Mouse (Mus musculus) left cerebral cortex, postnatal 36 days (tissue): ENCODE measurements at regions not wholly inside any gene's neighbourhood (a gene's known extent, or its start where the extent isn't known, plus 50 kb on each side); places are given as distances from the start of the nearest gene placed in this dataset.
"Not testable (repeated sequence)": the region's sequence is repeated elsewhere in the genome, so short reads cannot be mapped to it uniquely, and the experiment has no call there.

Experiments used
- DNase-seq, 2 experiments: peaks; one replicate each; pipeline ENCODE4 v3.0.0; 2021 to 2022; ENCODE audit warnings: low spot score in 2 of 2, mixed read lengths in 1 of 2
- intact Hi-C: fragments of 180-260 bp; cut with DNase I; formaldehyde crosslinking; loops from one replicate; pipeline ENCODE4 v1.15.1; 2025

- intact Hi-C loops, result loop anchor here (5.0 kb wide), 1 partner anchor 126 kb away; no protein-coding TSS in a partner anchor
- not testable (repeated sequence) for DNase-seq
These were observed 348.0 kb downstream of the Adam29 start for GRCm38 (mm10) chr8:55558751-55559150.

GRCm38 (mm10) chr8:55538868-55539267 is 367.9 kb downstream of the Adam29 start:
- no peak for DNase-seq
- intact Hi-C loops, result loop anchor here (1.0 kb wide), 1 partner anchor 126 kb away; no protein-coding TSS in a partner anchor

- not testable (repeated sequence) for DNase-seq
- intact Hi-C loops, result loop anchor here (5.0 kb wide), 1 partner anchor 958 kb away; no protein-coding TSS in a partner anchor
These were observed 377.4 kb downstream of the Adam29 start for GRCm38 (mm10) chr8:55529397-55529796.

- intact Hi-C loops, DNase-seq: not testable (repeated sequence)
These were observed 387.6 kb downstream of the Adam29 start for GRCm38 (mm10) chr8:55519151-55519550.

- intact Hi-C loops, result no loop called here
- DNase-seq, result no peak
These were observed 429.4 kb downstream of the Adam29 start for GRCm38 (mm10) chr8:55477336-55477735.

- intact Hi-C loops, result no loop called here
- no peak for DNase-seq
These were observed 429.8 kb downstream of the Adam29 start for GRCm38 (mm10) chr8:55476923-55477322.

GRCm38 (mm10) chr8:55472386-55472785 is 434.4 kb downstream of the Adam29 start:
- intact Hi-C loops, result no loop called here
- no peak for DNase-seq

GRCm38 (mm10) chr8:55466771-55467170 is 440.0 kb downstream of the Adam29 start:
- intact Hi-C loops, result loop anchor here (5.0 kb wide), 1 partner anchor 69 kb away; no protein-coding TSS in a partner anchor
- DNase-seq, result not testable (repeated sequence)

GRCm38 (mm10) chr8:55465951-55466350 is 440.8 kb downstream of the Adam29 start:
- intact Hi-C loops, result loop anchor here (5.0 kb wide), 1 partner anchor 69 kb away; no protein-coding TSS in a partner anchor
- DNase-seq, result not testable (repeated sequence)

GRCm38 (mm10) chr8:55465419-55465818 is 441.3 kb downstream of the Adam29 start:
- DNase-seq, result no peak
- intact Hi-C loops, result loop anchor here (5.0 kb wide), 1 partner anchor 68 kb away; no protein-coding TSS in a partner anchor

GRCm38 (mm10) chr8:55464855-55465169 is 441.9 kb downstream of the Adam29 start:
- intact Hi-C loops, result loop anchor here (5.0 kb wide), 1 partner anchor 68 kb away; no protein-coding TSS in a partner anchor

GRCm38 (mm10) chr8:55464036-55464854 is 442.5 kb downstream of the Adam29 start:
- no peak for DNase-seq
- intact Hi-C loops, result no loop called here

More at GRCm38 (mm10) chr8:55464855-55465169, 441.9 kb downstream of the Adam29 start:
- no peak for DNase-seq

GRCm38 (mm10) chr8:55460790-55461189 is 446.0 kb downstream of the Adam29 start:
- intact Hi-C loops, DNase-seq: not testable (repeated sequence)

- intact Hi-C loops, result no loop called here
- no peak for DNase-seq
These were observed 449.3 kb downstream of the Adam29 start for GRCm38 (mm10) chr8:55457436-55457835.
